ENCODE assay signal across 9 mouse cellular contexts in the genomic region with DNA sequence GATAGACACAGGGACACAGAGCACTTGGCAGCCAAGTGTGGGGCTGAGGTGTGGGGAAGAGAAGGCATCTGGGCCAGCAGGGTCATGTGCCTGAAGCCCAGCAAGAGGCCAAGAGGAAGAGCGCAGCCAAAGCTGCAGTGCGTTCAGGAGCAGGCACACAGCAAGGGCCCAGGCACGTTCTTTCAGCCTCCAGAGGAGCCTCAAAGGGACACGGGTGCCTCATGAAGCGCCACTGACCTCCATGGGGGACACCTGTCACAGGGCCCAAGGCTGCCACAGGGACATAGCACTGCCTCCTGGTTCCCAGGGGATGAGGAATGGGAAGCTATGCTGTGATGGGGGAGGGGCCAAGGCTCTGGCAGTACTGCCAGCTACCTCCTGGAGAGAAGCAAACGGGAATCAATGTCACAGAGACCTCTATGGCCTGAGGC.
DNase-seq lines count a peak whose midpoint lies in the region; ATAC-seq lines count a peak whose summit lies in the region.
"Had no signal": no experiment of that assay in that cellular context is flagged by ENCODE, and none has a peak within 500 bp of the region (broad histone marks: within the 10 kb centered on the region; RNA-seq: fewer than 3 reads in every experiment).

No protein-coding gene starts in this region.

- H3K9me3 ChIP-seq in kidney, embryonic 15.5 days (replicated peaks): no peaks in the 10 kb centered on the region
- H3K9me3 ChIP-seq: G1E; midbrain, embryonic 12.5 days had no signal

- intact Hi-C loops in gastrocnemius, postnatal 36 days (cut with DNase I): no loop called here

- no peak overlapping the region for H3K4me2 ChIP-seq in kidney, embryonic 15.5 days
- H3K4me2 ChIP-seq: midbrain, embryonic 12.5 days had no signal

- DNase-seq in kidney, adult 18-20 months: peak; percentile 85
- peak; percentile 36 to 44 for DNase-seq in gastrocnemius, postnatal 36 days
- peak; percentile 78 to 90 for DNase-seq in kidney, postnatal 25 days
- no peak for DNase-seq in retina, embryonic 14.5 days (ENCODE audit: low spot score)

- H3K27me3 ChIP-seq in kidney, embryonic 15.5 days: no peaks in the 10 kb centered on the region
- H3K27me3 ChIP-seq: midbrain, embryonic 12.5 days had no signal

- peaks cover 26% of the 10 kb centered on the region for H3K4me1 ChIP-seq in kidney, embryonic 15.5 days
- peaks cover 15% of the 10 kb centered on the region for H3K4me1 ChIP-seq in brown adipose tissue, adult 24 weeks (ENCODE audit: control insufficient read depth, insufficient read depth, insufficient read length, low read length)

- 52% methylated on average over 6 of the region's 6 CpGs for WGBS in kidney, embryonic 15.5 days

- H3K27ac ChIP-seq in kidney, embryonic 15.5 days: no peak overlapping the region
- peak overlapping the region; percentile 88 for H3K27ac ChIP-seq in brown adipose tissue, adult 24 weeks (replicated peaks; ENCODE audit: low read depth, low read length)
- H3K27ac ChIP-seq: midbrain, embryonic 12.5 days had no signal

- no peak overlapping the region for H3K4me3 ChIP-seq in kidney, embryonic 15.5 days (replicated peaks)
- no peak overlapping the region for H3K4me3 ChIP-seq in brown adipose tissue, adult 24 weeks (ENCODE audit: insufficient read depth, low read depth, low read length)
- H3K4me3 ChIP-seq: midbrain, embryonic 12.5 days had no signal

- no peak overlapping the region for H3K9ac ChIP-seq in kidney, embryonic 15.5 days
- H3K9ac ChIP-seq: midbrain, embryonic 12.5 days had no signal

- H3K36me3 ChIP-seq in kidney, embryonic 15.5 days: no peaks in the 10 kb centered on the region
- H3K36me3 ChIP-seq: G1E; midbrain, embryonic 12.5 days had no signal

- ATAC-seq in kidney, embryonic 15.5 days (replicated peaks; ENCODE audit: low FRiP score): no peak
- ATAC-seq in granulocyte monocyte progenitor cell, adult 5-6 weeks (replicated peaks; ENCODE audit: poor library complexity, severe bottlenecking): no peak
